Mouse (Mus musculus) retina, adult 2 months (tissue): Measurements from ENCODE around the gene Mdm2.
A peak's percentile ranks its signal among the peaks of the same experiment; 100 is the strongest.
"Not testable (repeated sequence)": the region's sequence is repeated elsewhere in the genome, so short reads cannot be mapped to it uniquely, and the experiment has no call there.

Experiments
- DNase-seq: peaks from one replicate; pipeline ENCODE4 v3.0.0-alpha.2; 2012; ENCODE audit warnings: low read depth, low spot score

Gene Mdm2

DNA sequence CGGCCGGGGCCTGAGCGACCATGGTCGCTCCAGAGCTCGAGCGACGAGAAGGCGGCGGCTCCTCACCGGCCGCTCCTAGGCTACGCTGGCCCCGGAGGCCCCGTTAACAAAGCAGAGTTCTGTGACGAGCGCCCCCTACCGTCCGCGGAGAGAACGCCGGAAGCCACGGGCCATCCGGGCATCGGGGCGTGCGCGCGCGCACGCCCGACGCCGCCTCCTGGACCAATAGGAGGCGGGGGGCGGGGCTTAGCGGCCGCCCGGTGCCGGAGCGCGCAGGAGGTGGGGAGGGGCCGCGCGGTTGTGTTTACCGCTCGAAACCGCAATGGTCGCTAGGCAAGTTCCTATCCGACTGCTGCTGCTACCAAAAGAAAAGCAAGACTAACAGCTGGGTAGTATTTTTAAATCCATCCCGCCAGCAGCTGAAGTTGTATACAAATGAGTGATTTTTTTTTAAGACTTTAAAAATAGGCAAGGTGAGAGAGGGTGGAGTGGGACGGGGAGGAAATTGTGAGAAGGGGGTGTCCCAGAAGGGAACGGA is at the start of gene Mdm2:
Mdm2 (minus strand) TSS at position 155 of the 538 bp plus-strand sequence.
- peak; percentile 90 for DNase-seq

DNA sequence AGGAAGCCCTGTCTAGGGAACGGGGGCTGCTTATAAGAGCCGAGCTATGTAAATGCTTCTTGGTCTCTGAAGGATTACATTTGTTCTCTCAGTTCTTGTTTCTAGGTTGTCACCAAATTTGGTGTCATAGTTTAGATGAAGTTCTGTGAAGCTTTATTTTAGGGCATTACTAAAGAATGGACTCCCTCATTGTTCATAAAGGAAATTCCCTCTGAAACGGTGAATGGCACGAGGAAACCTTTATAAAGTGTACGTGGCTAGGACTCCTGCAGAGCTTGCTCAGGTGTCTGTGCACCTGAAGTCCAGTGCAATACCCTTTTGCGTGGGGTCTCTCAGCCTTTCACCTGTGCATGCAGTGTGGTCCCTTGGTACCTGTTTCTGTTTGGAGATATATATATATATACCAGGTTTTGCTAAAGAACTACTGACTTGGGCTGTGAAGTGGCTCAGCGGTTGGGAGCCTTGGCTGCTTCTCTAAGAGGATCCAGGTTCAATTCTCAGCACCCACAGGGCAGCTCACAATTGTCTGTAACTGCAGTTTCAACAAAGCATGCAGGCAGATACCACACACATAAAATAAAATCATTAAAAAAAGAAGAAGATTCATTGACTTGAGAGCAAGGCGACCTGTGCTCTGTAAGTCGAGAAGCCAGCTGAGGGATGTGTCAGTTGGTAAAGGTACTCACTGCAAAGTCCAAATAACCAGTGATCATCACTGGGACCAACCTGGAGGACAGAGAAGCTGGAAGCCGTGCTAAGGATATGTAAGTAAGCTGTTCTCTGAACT is 49.5 kb upstream of the Mdm2 start:
- no peak for DNase-seq

DNA sequence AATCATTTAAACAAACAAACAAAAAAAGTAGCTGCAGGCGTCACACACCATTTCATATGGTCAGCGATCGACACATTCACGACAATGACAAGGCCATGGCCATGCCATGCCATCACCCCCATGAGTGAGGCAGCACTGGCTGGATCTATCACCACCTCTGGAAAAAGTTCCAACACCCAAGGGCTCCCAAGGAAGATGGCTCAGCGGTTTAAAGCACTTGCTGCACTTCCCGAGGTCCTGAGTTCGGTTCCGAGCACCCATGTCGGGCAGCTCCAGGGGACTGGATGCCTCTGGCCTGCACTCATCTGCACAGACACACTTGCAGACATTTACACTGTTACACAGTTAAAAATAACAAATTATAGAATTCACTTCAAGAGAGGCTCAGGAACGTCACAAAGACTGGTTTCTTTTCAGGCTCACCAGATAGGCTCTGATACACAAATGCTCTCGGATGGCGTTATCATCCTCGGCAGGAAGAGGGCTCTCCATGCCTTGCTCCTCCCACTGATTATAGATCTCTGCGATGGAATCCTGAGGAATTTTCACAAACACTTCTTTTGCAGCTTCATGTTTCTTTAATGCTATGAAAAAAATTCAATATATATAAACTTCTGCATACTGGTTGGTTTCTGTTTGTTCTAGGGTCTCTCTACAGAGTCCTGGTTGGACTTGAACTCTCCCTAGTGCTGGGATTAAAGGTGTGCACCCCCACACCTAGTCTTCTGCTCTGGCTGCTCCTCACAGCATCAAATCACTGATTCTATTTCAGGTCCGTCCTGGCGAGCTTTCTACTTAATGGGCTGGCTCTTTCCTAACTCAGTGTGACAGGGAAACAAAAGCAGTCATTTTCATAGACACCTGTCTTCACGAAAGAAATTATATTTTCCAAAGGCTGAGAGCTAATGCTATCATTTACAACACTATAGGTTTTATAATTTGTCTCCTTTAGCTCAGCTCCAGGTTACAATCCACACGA is 48.5 kb upstream of the Mdm2 start:
- no peak for DNase-seq

- DNase-seq, result not testable (repeated sequence)
Measured at GRCm38 (mm10) chr10:117758344-117758743, 47.8 kb upstream of the Mdm2 start.

- DNase-seq, result no peak
Measured at GRCm38 (mm10) chr10:117757796-117758342, 47.3 kb upstream of the Mdm2 start.

DNA sequence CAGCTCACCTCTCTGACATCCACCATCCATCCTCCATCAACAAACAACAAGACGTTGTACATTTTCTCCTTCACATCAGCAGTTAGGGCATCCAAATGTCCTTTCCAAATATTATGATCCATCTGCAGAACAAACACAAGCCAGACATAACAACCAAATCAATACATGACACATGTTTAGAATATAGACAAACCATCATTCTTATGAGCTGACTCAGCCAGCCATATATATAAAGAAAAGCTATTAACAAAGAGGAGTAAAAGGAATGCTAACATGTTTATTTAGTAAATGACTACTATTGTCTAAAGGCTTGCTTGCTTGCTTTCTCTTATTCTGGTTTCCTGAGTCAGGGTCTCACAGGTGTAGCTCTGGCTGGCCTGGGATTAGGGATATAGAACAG is 46.7 kb upstream of the Mdm2 start:
- no peak for DNase-seq

DNA sequence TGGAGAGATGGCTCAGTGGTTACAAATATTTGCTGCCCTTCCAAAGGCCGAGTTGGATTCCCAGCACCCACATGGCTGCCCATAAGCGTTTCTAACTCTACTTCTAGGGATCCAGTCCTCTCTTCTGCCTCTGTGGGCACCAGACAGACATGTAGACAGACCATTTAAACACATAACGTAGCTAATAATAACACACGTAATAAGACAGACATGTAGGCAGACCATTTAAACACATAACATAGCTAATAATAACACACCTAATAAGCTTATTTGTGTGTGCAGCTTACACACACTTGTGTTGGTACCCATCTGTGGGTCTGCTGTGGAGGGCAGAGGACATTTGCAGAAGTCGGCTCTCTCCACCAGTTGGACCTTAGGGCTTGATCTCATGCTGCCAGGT is 46.2 kb upstream of the Mdm2 start:
- no peak for DNase-seq

DNA sequence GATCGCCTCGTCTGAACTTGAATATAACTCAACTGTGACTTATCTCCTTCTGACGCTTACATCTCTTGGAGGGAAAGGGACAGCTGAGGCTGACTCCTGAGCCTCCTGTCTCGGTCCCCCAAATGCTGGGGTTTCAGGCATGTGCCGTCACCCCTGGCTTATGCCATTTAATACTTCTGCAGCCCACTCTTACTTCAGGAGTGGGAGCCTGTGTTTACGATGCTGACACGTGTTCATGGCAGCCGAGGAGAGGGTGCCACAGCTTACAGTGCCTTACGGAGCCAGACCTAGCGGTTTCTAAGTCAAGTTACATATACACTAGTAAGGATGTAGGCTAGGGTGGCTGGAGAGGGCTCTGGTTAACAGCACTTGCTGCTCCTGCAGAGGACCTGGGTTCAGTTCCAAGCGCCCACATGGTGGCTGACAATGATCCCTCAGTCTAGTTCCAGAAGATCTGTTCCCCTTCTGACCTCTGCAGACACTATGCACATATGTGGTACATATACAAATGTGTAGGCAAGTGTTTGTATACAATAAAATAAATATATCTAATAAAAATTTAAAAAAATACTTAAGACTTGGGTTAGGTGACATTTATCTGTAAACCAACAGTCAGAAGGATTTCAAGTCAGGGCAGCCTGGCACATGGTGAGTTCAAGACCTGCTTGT is 45.4 kb upstream of the Mdm2 start:
- no peak for DNase-seq

DNA sequence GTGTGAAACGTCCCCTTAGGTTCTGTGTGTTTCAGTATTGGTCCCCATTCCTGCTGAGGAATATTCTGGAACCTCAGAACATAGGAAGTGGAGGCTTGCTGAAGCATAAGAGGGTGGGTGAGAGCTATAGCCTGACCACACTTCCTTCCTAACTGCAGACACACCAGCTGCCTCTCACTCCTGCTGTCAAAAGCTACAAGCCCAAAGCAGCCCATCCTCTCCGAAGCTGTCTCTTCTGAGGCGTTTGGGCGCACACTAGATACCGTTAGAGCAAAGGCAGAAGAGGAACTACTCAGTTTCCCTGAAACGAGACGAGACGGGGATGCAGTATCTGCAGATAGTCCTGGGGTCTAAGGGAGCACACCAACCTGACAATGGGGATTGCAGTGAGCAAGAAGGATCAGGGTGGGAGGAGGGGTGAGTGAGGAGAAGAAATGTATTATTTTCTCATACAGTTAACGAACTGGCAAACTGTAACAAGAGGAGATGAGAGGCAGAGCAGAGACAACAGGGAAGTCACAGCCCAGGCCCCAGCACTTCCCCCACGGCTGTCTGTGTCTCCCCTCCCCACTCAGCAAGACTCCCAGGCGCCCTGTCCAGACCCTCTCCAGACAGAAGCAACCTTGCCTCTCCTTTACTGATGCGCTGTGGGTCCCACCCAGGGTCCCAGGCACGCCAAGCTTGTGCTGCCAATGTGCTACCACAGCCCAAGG is 44.7 kb upstream of the Mdm2 start:
- no peak for DNase-seq

- no peak for DNase-seq
Measured at GRCm38 (mm10) chr10:117754609-117754940, 44.0 kb upstream of the Mdm2 start.

GRCm38 (mm10) chr10:117753711-117754608 is 43.4 kb upstream of the Mdm2 start:
- DNase-seq, result no peak

- DNase-seq, result no peak
Measured at GRCm38 (mm10) chr10:117752851-117753647, 42.5 kb upstream of the Mdm2 start.

DNA sequence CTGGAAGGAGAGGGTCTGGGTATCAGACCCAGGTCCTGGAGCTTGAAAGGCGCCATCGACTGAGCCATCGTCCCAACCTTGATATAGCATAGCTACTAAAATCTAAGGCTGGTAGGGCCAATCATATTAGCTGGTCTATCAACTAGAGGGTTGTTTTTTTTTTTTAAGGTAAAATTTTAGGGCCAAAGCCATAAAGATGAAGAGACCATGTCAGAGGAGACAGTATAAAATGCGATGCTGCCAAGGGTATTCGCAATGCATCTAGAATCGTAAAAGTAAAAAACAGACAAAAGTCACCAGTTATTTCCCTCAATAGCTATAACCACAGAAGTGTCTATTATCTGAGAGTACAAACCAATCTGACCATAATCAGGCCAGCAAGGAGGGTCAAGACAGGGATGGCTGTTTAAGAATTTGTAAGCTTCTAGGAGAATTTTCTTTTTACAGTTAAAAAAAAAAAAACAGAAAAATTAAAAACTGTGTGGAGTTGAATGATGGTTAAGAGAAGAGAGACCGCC is 41.8 kb upstream of the Mdm2 start:
- no peak for DNase-seq

GRCm38 (mm10) chr10:117751744-117752143 is 41.2 kb upstream of the Mdm2 start:
- no peak for DNase-seq

GRCm38 (mm10) chr10:117751282-117751610 is 40.7 kb upstream of the Mdm2 start:
- no peak for DNase-seq

DNA sequence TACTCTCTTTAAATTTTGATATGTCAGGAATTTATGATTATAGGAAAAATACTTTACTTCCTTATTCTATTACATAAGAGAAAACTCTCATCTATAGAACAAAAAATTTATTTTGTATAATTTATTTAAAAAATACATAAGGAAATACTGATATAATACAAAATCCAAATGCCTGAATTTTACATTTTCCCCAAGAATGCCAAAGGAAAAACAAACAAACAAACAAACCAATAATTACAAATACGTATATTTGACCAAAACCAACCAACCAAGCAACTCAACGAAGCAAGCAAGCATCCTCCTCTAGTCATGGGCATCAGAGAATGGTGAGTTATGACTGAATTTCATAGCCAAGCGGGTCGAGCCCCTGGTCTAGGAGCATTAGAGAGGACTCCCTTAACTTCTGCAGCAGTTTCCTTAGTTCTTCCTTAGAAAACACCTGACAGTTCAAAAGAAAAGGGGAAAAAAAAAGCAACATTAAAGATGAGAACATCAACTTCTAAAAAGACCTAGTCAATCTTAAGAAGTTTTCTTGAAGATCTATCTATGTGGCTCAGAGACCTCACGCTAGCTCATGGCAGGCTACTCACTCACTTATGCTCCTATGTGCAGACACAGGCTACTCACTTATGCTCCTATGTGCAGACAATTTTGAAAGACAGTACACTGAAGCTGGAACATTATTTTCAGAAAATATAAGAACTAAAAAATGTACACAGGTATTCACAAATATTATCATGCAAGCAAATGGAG is 40.1 kb upstream of the Mdm2 start:
- DNase-seq, result no peak

- no peak for DNase-seq
Measured at GRCm38 (mm10) chr10:117749787-117750343, 39.3 kb upstream of the Mdm2 start.
